Mouse (Mus musculus): ENCODE data around the gene Gdf9. TPM values are rescaled to one million over a fixed set of nuclear protein-coding genes. Genes with fewer than 3 reads are reported as not detected.

Gene Gdf9
- polyA plus RNA-seq, 1 experiment from 2014 or later, result 1.2 TPM

Small RNA genes within 50 kb of the gene (microRNA-seq; reads per million reads assigned to microRNA genes)
- gene Mir6920, result not detected

Other genes with a start within 250 kb of the Gdf9 start
- gene Hspa4, start 130.6 kb upstream of the Gdf9 start, polyA plus RNA-seq (2015; fragmentation: Nextera tagmentation; extraction: Ambion mirVana), result 66.6 and 72.8 TPM in 2 replicates
- gene Zcchc10, start 106.3 kb upstream of the Gdf9 start, polyA plus RNA-seq (2015; fragmentation: Nextera tagmentation; extraction: Ambion mirVana), result 12.8 and 16.7 TPM in 2 replicates
- gene Aff4, start 80.2 kb upstream of the Gdf9 start, polyA plus RNA-seq (2015; fragmentation: Nextera tagmentation; extraction: Ambion mirVana), result 23.0 and 31.7 TPM in 2 replicates
- 0.39 TPM in 1 of 2 replicates, not detected in the other for gene Leap2, start 7.9 kb upstream of the Gdf9 start, polyA plus RNA-seq (2015; fragmentation: Nextera tagmentation; extraction: Ambion mirVana)
- gene Uqcrq, start 192 bp upstream of the Gdf9 start, polyA plus RNA-seq (2015; fragmentation: Nextera tagmentation; extraction: Ambion mirVana), result 1,391 and 1,425 TPM in 2 replicates
- gene Gm10447, start 26.1 kb downstream of the Gdf9 start, polyA plus RNA-seq (2015; fragmentation: Nextera tagmentation; extraction: Ambion mirVana), result 0.06 and 0.09 TPM in 2 replicates
- gene Shroom1, start 26.2 kb downstream of the Gdf9 start, polyA plus RNA-seq (2015; fragmentation: Nextera tagmentation; extraction: Ambion mirVana), result 1.3 and 1.8 TPM in 2 replicates
- not detected in 2 replicates for gene Gm9837, start 39.5 kb downstream of the Gdf9 start, polyA plus RNA-seq (2015; fragmentation: Nextera tagmentation; extraction: Ambion mirVana)
- gene Gm9945, start 49.1 kb downstream of the Gdf9 start, polyA plus RNA-seq (2015; fragmentation: Nextera tagmentation; extraction: Ambion mirVana), result not detected in 2 replicates
- 0.17 and 0.18 TPM in 2 replicates for gene Sowaha, start 49.3 kb downstream of the Gdf9 start, polyA plus RNA-seq (2015; fragmentation: Nextera tagmentation; extraction: Ambion mirVana)
- 22.9 and 23.3 TPM in 2 replicates for gene Sept8, start 88.2 kb downstream of the Gdf9 start, polyA plus RNA-seq (2015; fragmentation: Nextera tagmentation; extraction: Ambion mirVana)
- 38.3 and 38.9 TPM in 2 replicates for gene Kif3a, start 136.4 kb downstream of the Gdf9 start, polyA plus RNA-seq (2015; fragmentation: Nextera tagmentation; extraction: Ambion mirVana)
- 0.51 and 1.1 TPM in 2 replicates for gene Il4, start 187.6 kb downstream of the Gdf9 start, polyA plus RNA-seq (2015; fragmentation: Nextera tagmentation; extraction: Ambion mirVana)
- 0.24 TPM in 1 of 2 replicates, not detected in the other for gene Il13, start 203.7 kb downstream of the Gdf9 start, polyA plus RNA-seq (2015; fragmentation: Nextera tagmentation; extraction: Ambion mirVana)